Mouse (Mus musculus) thymus, adult 2 months (tissue): ENCODE measurements around the gene Cobll1. TPM values are rescaled to one million over a fixed set of nuclear protein-coding genes. Genes with fewer than 3 reads are reported as not detected.

Experiments
- DNase-seq: peaks from one replicate; pipeline ENCODE4 v3.0.0; 2021
- H3K27ac ChIP-seq: fragments of 200-500 bp; 2 replicates; pipeline ENCODE4 v1.5.1; 2012; ENCODE audit warnings: low read length, control low read depth; ENCODE audit not compliant: control insufficient read depth, insufficient read depth
- H3K27me3 ChIP-seq: fragments of 200-500 bp; 2 replicates; pipeline ENCODE4 v1.6.1; 2012; ENCODE audit warnings: mild to moderate bottlenecking, low read length, moderate library complexity, mixed read lengths; ENCODE audit not compliant: control insufficient read depth, insufficient read depth
- H3K36me3 ChIP-seq: fragments of 200-500 bp; 2 replicates; pipeline ENCODE4 v1.6.1; 2012; ENCODE audit warnings: mild to moderate bottlenecking, low read length, moderate library complexity; ENCODE audit not compliant: control insufficient read depth, insufficient read depth
- H3K4me1 ChIP-seq: fragments of 200-500 bp; replicated peaks from 2 replicates; pipeline ENCODE4 v1.6.1; 2012; ENCODE audit warnings: low read length; ENCODE audit not compliant: control insufficient read depth, insufficient read depth
- H3K4me3 ChIP-seq: fragments of 200-500 bp; 2 replicates; pipeline ENCODE4 v1.5.1; 2012; ENCODE audit warnings: mild to moderate bottlenecking, low read length, control low read depth, moderate library complexity; ENCODE audit not compliant: control insufficient read depth, insufficient read depth
- CTCF ChIP-seq: fragments of 200-500 bp; IDR thresholded peaks from 2 replicates; pipeline ENCODE4 v1.5.1; 2012; ENCODE audit warnings: mild to moderate bottlenecking, control low read depth, low read length, moderate library complexity, borderline replicate concordance; ENCODE audit not compliant: control insufficient read depth, poor library complexity, insufficient read depth; ENCODE audit errors: extremely low read depth
- POLR2A ChIP-seq: fragments of 200-500 bp; IDR thresholded peaks from 2 replicates; pipeline ENCODE4 v1.6.1; 2012; ENCODE audit warnings: mild to moderate bottlenecking, low read length, control low read depth, moderate library complexity; ENCODE audit not compliant: control insufficient read depth, poor library complexity, insufficient read depth; ENCODE audit errors: extremely low read depth
- WGBS: fragments of 180-500 bp; shearing (Covaris S2); methylation state at CpG from one replicate; pipeline ENCODE4 v1.1.7; 2018; 5-methylcytosine and 5-hydroxymethylcytosine counted together
- polyA plus RNA-seq: library from polyadenylated mRNA; depleted of rRNA; stranded (reverse); fragments of >200 nt; gene quantifications from 2 replicates; pipeline ENCODE4 v1.2.3, GENCODE M21; 2012

The Cobll1 gene
- polyA plus RNA-seq, 1 experiment = 3.5 TPM

DNA sequence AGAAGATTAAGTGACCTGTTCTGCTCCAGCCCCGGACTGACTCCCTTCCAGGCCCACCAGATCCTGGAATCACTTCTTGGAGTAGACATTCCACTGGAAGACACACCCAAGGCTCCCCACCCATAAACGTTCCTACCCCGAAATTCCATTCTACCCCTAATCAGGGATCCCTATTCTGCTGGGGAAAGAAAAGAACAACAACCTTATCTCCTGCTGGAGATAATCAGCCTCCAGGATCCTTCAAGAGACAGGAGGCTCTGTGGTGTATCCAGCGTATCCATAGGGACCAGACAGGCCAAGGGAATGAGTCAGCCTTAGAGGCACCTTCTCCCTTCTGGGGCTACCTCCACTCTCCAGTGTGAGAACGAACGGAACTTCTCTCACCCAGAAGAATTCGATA lies 47.8 kb downstream of the Cobll1 start:
- Histone ChIP-seq H3K27me3 (no peaks in the 10 kb centered on the region), H3K4me3 (no peak overlapping the region), H3K27ac (no peak overlapping the region), H3K36me3 (no peaks in the 10 kb centered on the region), H3K4me1 (peaks cover 10% of the 10 kb centered on the region)
- TF ChIP-seq POLR2A (no peak), CTCF (no peak)
- no peak for DNase-seq
- 94% methylated on average over 7 of the region's 7 CpGs for WGBS

- no peak overlapping the region for H3K4me3 ChIP-seq
- no peaks in the 10 kb centered on the region for H3K27me3 ChIP-seq
- H3K27ac ChIP-seq = peak overlapping the region; percentile 64; the same call in 1 of the 2 replicates
- WGBS = 3% methylated on average over 7 of the region's 7 CpGs
- H3K36me3 ChIP-seq = no peaks in the 10 kb centered on the region
- H3K4me1 ChIP-seq = peaks cover 10% of the 10 kb centered on the region
- TF ChIP-seq POLR2A (no peak), CTCF (0 out of 2 replicates have a peak, but pooled peaks have one; percentile 24)
- DNase-seq = peak; percentile 54
These were observed 49.9 kb downstream of the Cobll1 start for GRCm38 (mm10) chr2:65189346-65189745.

GRCm38 (mm10) chr2:65188585-65188984 lies 50.6 kb downstream of the Cobll1 start:
- no peak for TF ChIP-seq CTCF
- no peak for TF ChIP-seq POLR2A
- Histone ChIP-seq H3K27me3 (no peaks in the 10 kb centered on the region), H3K36me3 (no peaks in the 10 kb centered on the region), H3K27ac (no peak overlapping the region), H3K4me1 (peaks cover 10% of the 10 kb centered on the region), H3K4me3 (no peak overlapping the region)
- DNase-seq = peak; percentile 40
- WGBS = under 1% methylated on average over 6 of the region's 6 CpGs

DNA sequence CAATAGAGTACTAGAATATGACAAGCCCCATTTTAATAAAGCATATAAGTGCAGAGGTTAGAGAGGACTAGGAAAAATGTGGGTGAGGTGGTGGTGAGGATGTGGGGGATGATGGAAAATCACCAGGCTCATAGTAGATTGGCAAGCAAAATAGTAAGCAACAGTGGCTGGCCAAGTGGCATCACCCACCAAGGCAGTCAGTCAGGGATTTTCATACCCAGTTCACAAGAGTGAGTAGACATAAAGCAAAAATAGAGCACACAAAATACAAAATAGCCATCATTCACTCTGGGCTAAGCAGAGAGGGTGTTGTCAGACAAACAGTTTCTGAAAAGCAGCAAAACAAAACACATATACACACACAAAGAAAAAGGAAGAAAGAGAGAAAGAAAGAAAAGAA lies 51.6 kb downstream of the Cobll1 start:
- H3K36me3 ChIP-seq = no peaks in the 10 kb centered on the region
- no peak overlapping the region for H3K27ac ChIP-seq

GRCm38 (mm10) chr2:65187164-65187563 lies 52.0 kb downstream of the Cobll1 start:
- no peak for TF ChIP-seq POLR2A
- TF ChIP-seq CTCF = no peak
- Histone ChIP-seq H3K27ac (no peak overlapping the region), H3K27me3 (no peaks in the 10 kb centered on the region), H3K36me3 (no peaks in the 10 kb centered on the region), H3K4me1 (peaks cover 10% of the 10 kb centered on the region), H3K4me3 (no peak overlapping the region)
- no peak for DNase-seq
- WGBS = 95% methylated on average over 3 of the region's 3 CpGs

More for the DNA sequence above, 51.6 kb downstream of the Cobll1 start:
- no peak for DNase-seq
- Histone ChIP-seq H3K27me3 (no peaks in the 10 kb centered on the region), H3K4me3 (no peak overlapping the region), H3K4me1 (peaks cover 6% of the 10 kb centered on the region)
- TF ChIP-seq CTCF = no peak
- TF ChIP-seq POLR2A = no peak

GRCm38 (mm10) chr2:65182747-65183146 lies 56.5 kb downstream of the Cobll1 start:
- no peaks in the 10 kb centered on the region for H3K27me3 ChIP-seq
- no peak for DNase-seq
- 5% methylated on average over 2 of the region's 2 CpGs for WGBS
- no peak overlapping the region for H3K4me3 ChIP-seq
- H3K4me1 ChIP-seq = peaks cover 16% of the 10 kb centered on the region
- no peaks in the 10 kb centered on the region for H3K36me3 ChIP-seq
- no peak overlapping the region for H3K27ac ChIP-seq
- TF ChIP-seq POLR2A = no peak
- no peak for TF ChIP-seq CTCF

- H3K4me3 ChIP-seq = no peak overlapping the region
- no peak for DNase-seq
- no peak overlapping the region for H3K27ac ChIP-seq
- peaks cover 16% of the 10 kb centered on the region for H3K4me1 ChIP-seq
- no peaks in the 10 kb centered on the region for H3K27me3 ChIP-seq
- 94% methylated on average over 8 of the region's 8 CpGs for WGBS
- no peaks in the 10 kb centered on the region for H3K36me3 ChIP-seq
- TF ChIP-seq CTCF = no peak
- TF ChIP-seq POLR2A = no peak
These were observed 57.5 kb downstream of the Cobll1 start for GRCm38 (mm10) chr2:65181736-65182135.
